Comparison of ENCODE assay signal across 15 mouse cellular contexts in genomic region chr9:64557110-64557745, GRCm38 (mm10).
DNase-seq lines count a peak whose midpoint lies in the region.
"Had no signal": no experiment of that assay in that cellular context is flagged by ENCODE, and none has a peak within 500 bp of the region (broad histone marks: within the 10 kb centered on the region; RNA-seq: fewer than 3 reads in every experiment).

No protein-coding gene starts in this region.

- intact Hi-C loops in heart, postnatal 36 days (cut with DNase I), result no loop called here

- DNase-seq in cerebellum, adult 9-10 months, result peak; percentile 69
- no peak for DNase-seq in cerebellum, adult 8-10 months
- DNase-seq in T-cell, adult 2 months (ENCODE audit: low spot score), result peak; percentile 1
- peak; percentile 64 to 67 for DNase-seq in cerebellum, postnatal 14 days
- peak; percentile 24 for DNase-seq in thymus, postnatal 14 days
- DNase-seq in heart, postnatal 36 days, result no peak
- no peak for DNase-seq in urinary bladder, postnatal 10 days (ENCODE audit: low spot score)
- DNase-seq: B cell, adult 2 months; gastrocnemius, postnatal 14 days; heart, adult 11 months; heart, postnatal 10 days; kidney, adult 11 months; lung, adult 2 months; lung, postnatal 14 days; right cerebral cortex, adult 18-20 months had no signal

Comparison
In these comparisons a context has a peak if more than half of its experiments do, and no peak if none do; other contexts are left out.
1. DNase-seq: peak in cerebellum, adult 9-10 months (single experiment), T-cell, adult 2 months (single experiment), cerebellum, postnatal 14 days (2 of 2) and thymus, postnatal 14 days (single experiment); none in cerebellum, adult 8-10 months (single experiment), heart, postnatal 36 days (0 of 2) and urinary bladder, postnatal 10 days (single experiment).